Mouse (Mus musculus) kidney, adult 2 months (tissue): ENCODE measurements at regions not wholly inside any gene's neighbourhood (a gene's known extent, or its start where the extent isn't known, plus 50 kb on each side); places are given as distances from the start of the nearest gene placed in this dataset.

Experiments used
- CTCF ChIP-seq: fragments of 200-500 bp; conservative IDR thresholded peaks from 2 replicates; pipeline ENCODE4 v1.5.1; 2011; ENCODE audit warnings: low read depth, mild to moderate bottlenecking, control low read depth, low read length, moderate library complexity, mixed read lengths; ENCODE audit not compliant: insufficient read depth, insufficient read length
- POLR2A ChIP-seq: fragments of 200-500 bp; IDR thresholded peaks from one replicate; pipeline ENCODE4 v1.6.1; 2011; ENCODE audit warnings: low read depth, low read length, control low read depth

- TF ChIP-seq CTCF (no peak), POLR2A (no peak)
These were observed 285.2 kb upstream of the Fam241a start for GRCm38 (mm10) chr3:128181221-128181908.
